Mouse (Mus musculus): ENCODE measurements around the gene Ccdc74a.

DNA sequence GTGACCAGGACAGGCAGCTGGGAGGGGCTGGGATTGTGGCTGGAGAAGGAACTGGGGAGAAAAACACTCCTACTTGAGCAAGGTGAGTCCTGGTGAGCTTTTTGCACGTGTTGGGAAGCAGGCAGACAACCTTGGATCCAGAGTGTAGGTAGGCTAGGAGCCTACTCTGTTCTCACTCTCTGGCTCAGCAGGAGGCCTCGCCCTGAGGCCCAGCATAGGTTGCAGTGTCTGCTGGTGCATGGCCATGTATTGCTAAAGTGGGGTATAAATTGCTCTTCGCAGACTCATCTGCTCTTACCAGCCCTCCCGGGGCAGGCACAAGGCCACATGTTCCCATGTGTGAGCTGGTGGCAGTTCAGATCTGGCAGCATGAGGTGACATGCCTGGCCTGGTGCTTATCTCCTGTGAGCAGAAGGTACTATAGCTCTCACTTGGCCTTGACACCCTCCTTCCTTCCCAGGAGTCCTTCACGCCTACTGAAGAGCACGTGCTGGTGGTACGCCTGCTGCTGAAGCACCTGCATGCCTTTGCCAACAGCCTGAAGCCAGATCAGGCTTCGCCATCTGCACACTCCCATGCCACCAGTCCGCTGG is 8.1 kb upstream of the Ccdc74a start:
- TF ChIP-seq POLR2A (IDR thresholded peaks at IDR 0.05; ENCODE audit: insufficient read depth, low read length) = no peak
- no peak for TF ChIP-seq CTCF (IDR thresholded peaks at IDR 0.05; ENCODE audit: low read depth, low read length)
